Mouse (Mus musculus): ENCODE measurements around the gene Rps6kl1. TPM values are rescaled to one million over a fixed set of nuclear protein-coding genes. Genes with fewer than 3 reads are reported as not detected.

The Rps6kl1 gene
- total and polyA plus RNA-seq, 3 experiments = 5.4 to 6.2 TPM; not detected in 1

GRCm38 (mm10) chr12:85182345-85182643 lies 31.2 kb upstream of the Rps6kl1 start:
- Histone ChIP-seq H3K27me3 (ENCODE audit: control insufficient read depth in 1 of 2, insufficient read depth in 2 of 2, low read length in 2 of 2) (peaks cover 0 to 3% of the 10 kb centered on the region in 2 experiments; a peak in 3 of 4 replicates), H3K36me3 (ENCODE audit: control insufficient read depth in 1 of 2, insufficient read depth in 2 of 2, low read length in 2 of 2) (no peaks in the 10 kb centered on the region), H3K9ac (ENCODE audit: control insufficient read depth, low read depth, low read length, poor library complexity, severe bottlenecking) (no peak overlapping the region), H3K4me3 (ENCODE audit: control insufficient read depth in 1 of 2, insufficient read depth in 1 of 2, low read depth in 2 of 2, low read length in 2 of 2) (no peak overlapping the region), H3K4me1 (ENCODE audit: control insufficient read depth in 1 of 2, insufficient read depth in 2 of 2, low read length in 2 of 2) (peaks cover 3 to 9% of the 10 kb centered on the region in 2 experiments; a peak in 2 of 4 replicates), H3K9me3 (replicated peaks; ENCODE audit: insufficient read depth, low read length) (no peaks in the 10 kb centered on the region), H3K27ac (ENCODE audit: control insufficient read depth, low read depth, low read length) (no peak overlapping the region), H3K79me2 (ENCODE audit: control insufficient read depth, insufficient read depth, low read length, poor library complexity) (no peaks in the 10 kb centered on the region)
- DNase-seq (ENCODE audit: low read depth, low spot score) = no peak
- TF ChIP-seq CHD2 (IDR thresholded peaks at IDR 0.05; ENCODE audit: low read length) (no peak), MXI1 (IDR thresholded peaks at IDR 0.05; ENCODE audit: low read depth, low read length) (no peak), NELFE (IDR thresholded peaks at IDR 0.05; ENCODE audit: low read depth, low read length) (no peak), BHLHE40 (IDR thresholded peaks at IDR 0.05; ENCODE audit: borderline replicate concordance, low read depth, low read length) (no peak), UBTF (IDR thresholded peaks at IDR 0.05; ENCODE audit: borderline replicate concordance, insufficient read depth, low read depth, low read length) (no peak)

DNA sequence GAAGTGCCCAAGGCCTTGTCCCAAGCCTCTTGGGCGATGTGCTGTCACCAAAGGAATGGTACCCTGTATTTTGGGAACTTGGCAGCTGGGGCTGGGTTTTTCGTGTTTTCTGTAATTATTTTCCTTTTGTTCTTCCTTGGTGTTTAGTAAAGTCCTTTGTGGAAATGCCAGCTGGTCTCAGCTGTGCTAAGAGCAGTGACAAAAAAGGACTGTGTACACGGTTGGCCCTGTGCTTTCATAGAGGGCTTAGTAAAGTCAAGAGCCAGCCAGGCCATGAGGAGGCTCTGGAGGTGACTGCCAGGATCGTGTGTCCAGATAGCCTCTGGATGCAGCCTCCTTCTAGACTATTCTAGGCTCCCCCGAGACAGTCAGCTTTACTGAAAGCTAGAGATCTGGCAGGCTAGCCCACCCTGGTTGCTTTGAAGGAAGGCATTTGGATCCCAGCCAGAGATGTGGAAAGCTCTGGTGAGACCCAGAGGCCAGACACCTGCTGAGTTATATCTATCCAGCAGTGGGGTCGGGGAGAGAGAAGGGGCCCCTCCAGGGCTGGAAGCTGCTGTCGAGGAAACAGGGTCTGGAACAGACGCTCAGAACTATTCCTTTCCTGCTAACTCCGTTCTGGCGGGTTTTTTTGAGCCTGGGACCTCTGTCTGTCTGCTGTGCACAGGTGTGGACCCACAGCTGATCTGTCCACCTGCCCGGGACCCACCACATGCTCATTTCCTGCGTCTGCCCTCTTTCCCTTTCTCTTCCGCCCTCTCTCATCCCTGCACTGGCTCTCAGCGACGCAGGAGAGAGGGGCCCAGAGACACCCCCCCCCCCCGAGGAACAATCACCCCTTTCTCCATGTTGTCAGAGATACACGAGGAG lies 30.6 kb upstream of the Rps6kl1 start:
- H3K27me3 ChIP-seq (ENCODE audit: control insufficient read depth in 1 of 2, insufficient read depth in 2 of 2, low read length in 2 of 2) = peaks cover 0 to 3% of the 10 kb centered on the region in 2 experiments; a peak in 3 of 4 replicates
- H3K27ac ChIP-seq (ENCODE audit: control insufficient read depth, low read depth, low read length) = no peak overlapping the region
- no peak for DNase-seq (ENCODE audit: low read depth, low spot score)
- H3K4me3 ChIP-seq (ENCODE audit: control insufficient read depth in 1 of 2, insufficient read depth in 1 of 2, low read depth in 2 of 2, low read length in 2 of 2) = no peak overlapping the region
- TF ChIP-seq USF1 (IDR thresholded peaks at IDR 0.05; ENCODE audit: low read depth, low read length) (no peak), GATA1 (IDR thresholded peaks at IDR 0.05; ENCODE audit: low read depth, low read length) (no peak), ETS1 (IDR thresholded peaks at IDR 0.05; ENCODE audit: low read depth, low read length) (no peak), ZKSCAN1 (IDR thresholded peaks at IDR 0.05; ENCODE audit: low read depth, low read length) (no peak), ZC3H11A (IDR thresholded peaks at IDR 0.05; ENCODE audit: low read depth, low read length) (no peak), ZMIZ1 (IDR thresholded peaks at IDR 0.05; ENCODE audit: low read depth, low read length) (no peak), RAD21 (IDR thresholded peaks at IDR 0.05; ENCODE audit: low read depth, low read length) (no peak), MAX (IDR thresholded peaks at IDR 0.05; ENCODE audit: low read length) (no peak), MYC (IDR thresholded peaks at IDR 0.05; ENCODE audit: low read depth, low read length) (no peak)
- peaks cover 3 to 13% of the 10 kb centered on the region in 2 experiments; a peak in 2 of 4 replicates for H3K4me1 ChIP-seq (ENCODE audit: control insufficient read depth in 1 of 2, insufficient read depth in 2 of 2, low read length in 2 of 2)
- H3K79me2 ChIP-seq (ENCODE audit: control insufficient read depth, insufficient read depth, low read length, poor library complexity) = no peaks in the 10 kb centered on the region
- no peaks in the 10 kb centered on the region for H3K9me3 ChIP-seq (replicated peaks; ENCODE audit: insufficient read depth, low read length)
- H3K36me3 ChIP-seq (ENCODE audit: control insufficient read depth in 1 of 2, insufficient read depth in 2 of 2, low read length in 2 of 2) = no peaks in the 10 kb centered on the region
- H3K9ac ChIP-seq (ENCODE audit: control insufficient read depth, low read depth, low read length, poor library complexity, severe bottlenecking) = no peak overlapping the region

Measured in MEL (cell line).